Mouse (Mus musculus): ENCODE data around the gene Rrp7a. TPM values are rescaled to one million over a fixed set of nuclear protein-coding genes. Genes with fewer than 3 reads are reported as not detected.
A peak's percentile ranks its signal among the peaks of the same experiment; 100 is the strongest.
"Not testable (repeated sequence)": the region's sequence is repeated elsewhere in the genome, so short reads cannot be mapped to it uniquely, and the experiment has no call there.

Rrp7a gene
- total RNA-seq, 4 experiments from 2014 or later = 100 to 115 (median 102) TPM

DNA sequence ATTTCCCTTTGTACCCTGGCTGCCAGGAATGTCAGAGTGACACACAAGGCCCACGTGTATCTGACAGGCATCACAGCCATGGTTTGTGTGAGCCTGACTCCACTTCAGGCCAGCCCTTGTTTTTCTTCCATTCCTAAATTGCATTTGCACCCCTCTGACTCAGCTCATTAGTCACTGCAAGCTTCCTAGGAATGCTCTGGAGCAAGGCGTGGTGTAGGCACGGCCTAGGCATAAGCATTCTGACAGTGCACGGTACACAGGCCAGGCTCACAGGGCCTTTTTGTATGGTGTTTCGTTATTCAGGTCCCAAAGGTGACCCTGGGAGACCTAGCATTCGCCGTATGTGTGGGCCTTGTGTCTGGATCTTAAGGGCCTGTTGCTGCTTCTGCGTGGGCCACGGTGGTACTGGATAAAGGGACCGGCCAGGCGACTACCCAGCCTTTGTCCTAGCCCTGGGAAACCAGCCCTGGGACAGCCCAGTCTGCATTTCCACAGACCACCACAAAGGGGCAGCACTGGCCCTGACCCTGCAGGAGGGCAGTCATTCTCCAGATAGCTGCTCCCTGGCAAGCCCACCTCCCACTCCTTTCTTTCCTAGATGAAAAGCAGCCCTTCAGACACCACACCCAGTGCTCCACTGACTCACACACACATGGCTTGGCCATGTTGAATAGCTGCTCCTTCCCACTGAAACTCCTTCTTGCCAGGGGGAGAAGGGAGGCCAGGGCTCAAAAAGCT, 34.5 kb upstream of the Rrp7a start:
- peak; percentile 58 for DNase-seq

DNA sequence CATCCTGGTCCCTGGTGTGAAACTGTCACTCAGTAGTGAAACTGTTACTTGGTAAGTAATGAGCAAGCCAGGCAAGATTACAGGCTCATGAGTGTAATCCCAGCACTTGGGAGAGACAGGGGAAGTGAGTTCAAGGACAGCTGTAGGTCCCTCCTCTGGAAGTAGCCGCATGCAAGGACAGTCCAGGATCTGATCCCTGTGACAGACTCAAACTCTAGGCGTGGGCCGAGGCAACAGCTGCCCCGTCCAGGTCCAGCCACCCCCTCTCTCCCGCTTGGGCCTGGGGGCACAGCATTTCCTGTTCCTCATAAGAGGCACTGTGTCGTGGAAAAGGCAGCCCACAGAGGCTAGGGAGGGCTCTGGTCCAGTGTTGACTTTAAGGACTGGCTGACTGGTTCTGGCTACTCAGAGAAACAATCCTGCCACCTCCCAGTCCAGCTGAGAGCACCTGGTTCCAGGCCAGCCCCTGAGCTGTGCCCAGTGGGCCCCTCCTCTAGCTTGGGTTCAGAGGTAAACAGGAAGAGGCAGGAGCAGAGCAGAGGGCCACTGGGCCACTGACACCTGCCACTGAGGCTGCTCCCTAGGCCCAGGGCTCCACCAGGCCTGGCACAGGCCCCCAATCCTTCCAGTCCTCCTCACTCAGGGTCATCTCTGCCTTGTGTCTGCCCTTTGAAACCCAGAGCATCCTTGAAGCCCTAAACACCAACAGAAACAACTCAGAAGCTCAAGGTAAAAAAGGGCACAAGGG, 33.2 kb upstream of the Rrp7a start:
- peak; percentile 63 for DNase-seq

DNA sequence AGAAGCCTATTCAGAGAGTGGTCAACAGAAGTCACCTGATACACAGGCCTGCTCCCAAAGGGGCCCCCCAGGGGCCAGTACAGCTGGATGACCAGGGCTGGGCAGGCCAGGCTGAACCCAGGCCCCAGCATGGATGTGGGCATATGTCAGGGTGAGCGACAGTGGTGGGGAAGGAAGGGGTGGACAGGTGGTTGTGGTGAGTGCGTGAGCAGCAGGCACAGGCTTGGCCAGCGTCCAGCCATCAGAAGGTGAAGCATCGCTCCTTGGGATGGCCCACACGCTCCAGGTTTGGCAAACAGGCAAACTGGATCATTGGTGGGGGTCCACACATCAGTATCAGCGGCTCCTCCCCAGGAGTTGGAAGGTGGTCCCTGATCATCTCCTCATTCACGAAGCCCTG, 31.7 kb upstream of the Rrp7a start:
- peak; percentile 17 for DNase-seq

DNA sequence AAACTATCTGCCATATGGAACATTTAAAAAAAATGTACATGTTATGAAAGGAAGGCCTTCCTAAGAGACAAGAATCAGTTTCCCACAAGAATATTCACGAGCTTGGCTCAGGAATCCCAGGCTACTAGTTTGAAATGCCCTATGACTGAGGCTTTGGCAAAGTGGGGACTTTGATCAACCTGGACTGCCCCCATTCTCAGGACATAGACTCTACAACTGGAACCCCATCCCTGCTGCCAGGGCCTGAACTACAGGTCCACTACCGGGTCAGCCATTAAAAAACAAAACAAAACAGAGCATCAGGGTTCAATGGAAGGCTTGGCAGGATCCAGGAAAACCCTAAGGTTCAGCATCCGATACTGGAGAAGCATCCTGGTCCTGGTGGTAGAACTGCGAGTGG, 28.1 kb upstream of the Rrp7a start:
- no peak for DNase-seq

DNA sequence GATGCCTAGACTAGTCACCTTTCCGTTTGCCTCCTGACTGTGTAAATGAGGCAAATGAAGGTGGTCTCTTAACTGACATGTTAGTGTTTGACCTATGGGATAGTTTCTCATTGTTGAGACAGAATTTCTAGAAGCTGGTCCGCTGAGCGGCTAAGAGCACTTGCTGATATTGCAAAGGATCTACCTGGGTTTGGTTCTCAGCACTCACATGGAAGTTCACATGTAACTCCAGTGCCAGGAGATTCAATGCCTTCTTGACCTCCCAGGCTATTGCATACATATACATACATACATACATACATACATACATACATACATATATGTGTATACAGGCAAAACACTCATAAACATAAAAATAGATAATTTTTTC, 27.5 kb upstream of the Rrp7a start:
- DNase-seq = no peak

DNA sequence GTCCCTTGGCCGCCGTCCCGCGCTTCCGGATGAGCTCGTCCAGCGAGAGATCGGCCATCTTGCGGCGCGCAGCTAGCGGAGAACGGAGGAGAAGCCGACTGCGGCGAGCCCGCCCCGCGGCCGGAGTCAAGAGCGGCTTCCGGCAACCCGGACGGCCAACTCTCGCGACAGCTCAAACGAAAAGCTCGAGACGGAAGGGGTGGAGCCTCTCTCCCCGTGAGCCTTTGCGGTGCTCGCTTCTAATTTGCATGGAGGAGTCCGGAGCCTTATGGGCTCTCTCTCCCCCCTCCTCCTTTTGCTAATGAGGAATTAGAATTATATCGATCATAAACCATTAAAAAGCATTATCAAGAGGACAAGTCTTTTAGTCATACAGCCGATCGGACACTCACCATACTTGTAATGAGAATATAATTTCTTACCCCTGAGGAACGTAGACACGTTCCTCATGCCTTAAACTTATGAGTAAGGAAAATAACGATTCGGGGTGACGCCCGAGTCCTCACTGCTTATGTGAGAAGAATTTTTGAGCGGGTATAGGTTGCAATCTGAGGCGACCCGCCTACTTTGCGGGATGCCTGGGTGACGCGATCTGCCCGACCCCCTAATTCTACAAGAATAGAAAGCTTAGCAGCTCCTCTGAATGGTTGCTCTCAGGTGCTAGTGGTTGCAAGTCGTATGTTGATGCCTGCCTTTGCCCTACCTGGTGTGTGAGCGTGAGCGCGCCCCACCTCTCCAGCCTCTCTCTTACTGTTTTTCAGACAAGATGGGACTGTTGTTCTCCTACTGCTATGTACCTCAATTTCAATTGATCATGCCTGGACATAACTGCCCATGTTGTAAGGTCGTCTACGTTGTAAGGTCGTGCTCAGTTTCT, 26.8 kb upstream of the Rrp7a start, which contains the start of gene Poldip3:
Gene Poldip3, minus strand, starts transcription at position 189 of the 877 bp plus-strand sequence.
- DNase-seq = peak; percentile 97

DNA sequence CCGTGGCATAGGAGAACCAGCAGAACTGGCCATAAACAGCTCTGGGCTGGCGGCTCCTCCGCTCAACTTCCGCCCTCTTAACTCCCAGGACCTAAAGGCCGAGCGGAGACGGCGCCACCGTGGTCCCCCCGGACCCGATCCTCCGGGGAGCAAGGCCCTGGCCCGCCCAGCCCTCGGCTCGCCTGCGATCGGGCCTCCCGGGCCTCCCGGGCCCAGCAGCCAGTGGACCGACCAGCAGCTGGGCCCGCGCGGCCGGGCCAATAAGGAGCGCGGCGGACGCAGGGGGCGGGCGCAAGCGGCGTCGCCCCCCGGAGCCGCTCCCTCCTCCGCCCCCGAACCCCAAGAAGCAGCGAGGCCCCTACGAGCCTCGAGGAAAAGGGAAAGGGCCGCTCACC, 26.2 kb upstream of the Rrp7a start:
- DNase-seq = no peak

DNA sequence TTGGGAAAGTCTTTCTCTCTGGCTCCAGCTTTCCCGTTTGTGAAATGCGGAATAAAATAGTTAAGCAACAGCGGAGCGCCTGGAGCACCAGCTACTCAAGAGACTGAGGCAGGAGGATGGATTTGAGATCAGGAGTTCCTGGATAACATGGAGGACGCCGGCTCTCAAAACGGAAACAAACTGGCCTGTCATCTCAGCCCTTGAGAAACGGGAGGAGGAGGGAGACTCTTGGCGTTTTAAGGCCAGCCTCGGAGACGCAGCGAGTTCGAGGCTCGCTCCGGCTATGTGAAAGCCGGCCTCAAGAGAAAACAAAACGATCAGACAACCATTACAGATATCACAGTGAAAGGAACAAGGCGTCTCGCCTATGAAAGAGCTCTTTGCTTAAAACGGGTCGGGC, 25.8 kb upstream of the Rrp7a start:
- DNase-seq = no peak

DNA sequence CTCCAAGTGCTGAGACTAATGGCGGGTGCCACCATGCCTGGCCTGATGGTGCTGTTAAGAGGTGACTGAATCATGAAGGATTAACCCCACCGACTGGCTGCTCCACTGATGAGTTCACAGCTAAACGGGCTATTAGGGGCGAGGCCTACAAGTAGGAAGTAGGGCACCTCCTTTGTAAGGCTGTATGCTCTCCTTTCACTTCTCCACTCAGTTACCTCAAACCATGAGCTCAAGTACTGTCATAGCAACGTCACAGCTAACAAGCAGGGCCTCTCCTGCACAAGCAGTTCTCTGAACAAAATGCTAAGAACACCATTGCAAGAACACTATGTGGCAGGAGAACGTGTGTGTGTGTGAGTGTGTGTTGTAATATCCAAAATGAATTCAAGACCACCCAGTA, 22.9 kb upstream of the Rrp7a start:
- DNase-seq = no peak

DNA sequence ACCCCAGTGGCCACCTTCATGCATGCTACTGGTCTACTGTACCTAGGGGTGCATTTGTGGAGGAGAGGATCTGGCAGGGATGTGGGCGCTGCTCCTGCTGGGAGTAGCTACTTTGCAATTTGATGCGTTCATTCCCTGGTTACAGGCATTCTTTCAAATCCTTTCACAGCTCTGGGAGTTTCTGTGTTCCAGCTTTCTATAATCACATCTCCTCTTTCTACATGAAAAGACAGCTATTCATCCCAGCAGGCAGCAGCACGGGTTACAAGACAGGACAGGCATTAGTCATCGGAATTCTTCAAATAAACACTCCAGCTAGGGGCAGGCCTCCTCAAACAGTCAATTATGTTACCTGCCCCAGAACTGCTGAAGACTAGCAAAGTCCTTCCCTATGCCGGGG, 20.3 kb upstream of the Rrp7a start:
- no peak for DNase-seq

DNA sequence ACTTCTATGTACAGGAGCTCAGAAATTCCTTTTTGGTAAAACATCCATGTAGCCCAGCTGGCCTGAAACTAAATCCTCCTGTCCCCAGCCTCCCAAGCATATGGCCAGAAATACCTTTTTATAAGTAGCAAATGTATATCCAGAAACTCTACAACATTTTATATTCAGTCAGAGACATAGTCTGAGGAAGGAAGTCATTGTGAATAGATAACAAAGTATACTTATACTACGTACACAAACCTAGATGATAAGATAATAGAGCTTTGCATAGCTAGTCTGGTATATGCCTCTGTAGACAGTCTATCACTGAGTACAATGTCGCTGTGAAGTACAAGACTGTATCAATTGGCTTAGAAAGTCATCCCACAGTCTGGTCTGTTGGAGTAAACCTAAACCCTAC, 13.1 kb upstream of the Rrp7a start:
- no peak for DNase-seq

DNA sequence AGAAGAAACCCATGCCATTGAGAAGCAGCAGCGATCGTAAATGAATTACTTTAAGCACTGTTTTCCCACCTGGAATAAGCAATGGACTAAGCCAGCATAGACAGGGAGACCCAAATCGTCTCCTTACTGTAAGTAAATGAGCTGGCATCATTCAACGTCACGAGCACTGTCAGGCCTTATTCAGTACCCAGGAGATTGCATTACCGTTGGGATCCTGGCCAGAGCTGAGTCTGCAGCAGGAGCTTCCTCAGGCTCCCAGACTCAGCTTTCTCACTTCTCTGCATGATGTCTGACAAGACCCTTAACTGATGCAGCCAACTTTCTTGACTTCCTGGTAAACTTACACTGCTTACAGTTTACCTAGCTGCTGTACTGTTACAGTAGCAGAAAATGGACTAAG, 12.1 kb upstream of the Rrp7a start:
- DNase-seq = no peak

DNA sequence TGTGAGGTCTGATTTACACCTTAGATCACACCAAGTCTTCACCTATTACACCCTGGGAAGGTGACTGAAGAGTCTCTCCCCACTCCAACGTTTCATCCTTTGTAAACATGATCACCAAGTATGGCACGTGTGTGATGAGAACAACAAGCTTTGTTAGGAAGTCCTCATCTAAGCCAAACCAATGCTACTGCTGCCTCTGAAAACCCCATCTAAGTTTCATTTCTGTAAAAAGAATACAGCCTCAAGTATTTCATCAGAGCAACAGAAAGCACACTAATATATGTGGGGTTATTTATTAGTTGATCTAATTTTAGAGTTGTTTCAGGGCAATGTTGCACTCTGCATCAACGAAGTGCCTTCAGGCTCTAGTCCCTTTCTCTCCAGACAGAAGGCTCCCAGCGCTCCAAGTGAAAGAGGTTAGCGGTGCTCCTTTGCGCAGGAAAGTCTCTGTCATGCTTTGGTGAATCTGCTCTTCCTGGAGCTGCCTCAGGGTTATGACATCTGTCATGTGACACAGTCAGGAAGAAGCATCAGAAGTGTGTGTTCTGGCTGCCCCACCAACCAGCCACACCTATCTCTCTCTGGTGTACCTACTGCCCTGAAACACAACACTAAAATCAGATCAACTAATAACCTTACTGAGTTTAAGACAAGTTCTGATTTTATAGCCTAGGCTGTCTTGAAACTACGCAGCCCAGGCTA, 7.1 kb upstream of the Rrp7a start:
- DNase-seq = no peak

DNA sequence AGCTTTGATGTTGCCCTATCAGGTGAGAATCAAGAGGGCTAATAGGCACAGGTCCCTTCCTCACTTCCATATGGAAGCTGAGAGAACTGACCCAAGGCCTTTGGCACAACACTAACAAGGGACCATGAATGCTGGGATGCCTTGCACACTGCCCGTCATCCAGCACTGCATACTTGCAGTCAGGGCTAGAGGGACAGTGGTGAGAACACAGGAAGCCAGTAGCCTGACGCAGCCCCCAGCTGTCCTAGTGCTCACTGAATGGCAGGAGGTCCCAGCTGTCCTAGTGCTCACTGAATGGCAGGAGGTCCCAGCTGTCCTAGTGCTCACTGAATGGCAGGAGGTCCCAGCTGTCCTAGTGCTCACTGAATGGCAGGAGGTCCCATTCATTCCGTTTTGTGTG, 4.4 kb upstream of the Rrp7a start:
- not testable (repeated sequence) for DNase-seq

DNA sequence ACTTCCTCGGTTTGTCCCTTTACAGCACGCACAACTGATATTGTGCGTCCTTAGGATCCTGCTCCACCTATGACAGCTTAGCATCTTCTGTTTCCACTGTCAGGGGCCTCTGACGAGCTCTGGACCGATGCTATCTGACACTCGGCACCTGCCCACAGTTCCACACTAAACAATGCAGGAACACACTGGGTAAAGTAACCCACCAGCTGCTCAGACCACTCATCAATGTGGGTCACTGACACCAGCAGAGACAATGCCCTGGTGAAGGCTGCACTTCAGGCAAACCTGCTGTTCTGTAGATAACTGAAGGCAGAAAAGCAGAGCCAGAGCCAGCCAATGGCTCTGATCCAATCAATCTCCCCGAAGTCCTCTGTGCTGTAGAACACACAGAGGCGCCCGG, 4.0 kb upstream of the Rrp7a start:
- DNase-seq = no peak

DNA sequence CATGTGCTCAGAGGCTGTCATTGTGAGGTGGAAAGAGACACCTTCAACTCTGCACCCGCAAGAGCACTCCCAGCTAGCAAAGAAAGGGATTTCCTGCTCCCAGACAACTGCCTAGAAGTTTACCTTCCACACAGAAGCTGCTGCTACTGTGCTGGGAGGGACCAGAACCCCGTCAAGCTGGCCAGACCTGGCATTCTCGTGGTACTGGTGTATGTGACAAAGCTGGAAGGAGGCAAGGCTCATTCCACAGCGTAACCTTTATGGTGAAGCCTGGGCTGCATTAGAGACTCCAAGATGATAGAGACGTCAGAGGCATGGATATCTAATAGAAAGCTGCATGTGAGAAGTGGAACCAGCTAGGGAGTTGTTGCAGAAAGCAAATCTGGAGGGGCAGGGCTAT, 2.0 kb upstream of the Rrp7a start:
- DNase-seq = no peak

DNA sequence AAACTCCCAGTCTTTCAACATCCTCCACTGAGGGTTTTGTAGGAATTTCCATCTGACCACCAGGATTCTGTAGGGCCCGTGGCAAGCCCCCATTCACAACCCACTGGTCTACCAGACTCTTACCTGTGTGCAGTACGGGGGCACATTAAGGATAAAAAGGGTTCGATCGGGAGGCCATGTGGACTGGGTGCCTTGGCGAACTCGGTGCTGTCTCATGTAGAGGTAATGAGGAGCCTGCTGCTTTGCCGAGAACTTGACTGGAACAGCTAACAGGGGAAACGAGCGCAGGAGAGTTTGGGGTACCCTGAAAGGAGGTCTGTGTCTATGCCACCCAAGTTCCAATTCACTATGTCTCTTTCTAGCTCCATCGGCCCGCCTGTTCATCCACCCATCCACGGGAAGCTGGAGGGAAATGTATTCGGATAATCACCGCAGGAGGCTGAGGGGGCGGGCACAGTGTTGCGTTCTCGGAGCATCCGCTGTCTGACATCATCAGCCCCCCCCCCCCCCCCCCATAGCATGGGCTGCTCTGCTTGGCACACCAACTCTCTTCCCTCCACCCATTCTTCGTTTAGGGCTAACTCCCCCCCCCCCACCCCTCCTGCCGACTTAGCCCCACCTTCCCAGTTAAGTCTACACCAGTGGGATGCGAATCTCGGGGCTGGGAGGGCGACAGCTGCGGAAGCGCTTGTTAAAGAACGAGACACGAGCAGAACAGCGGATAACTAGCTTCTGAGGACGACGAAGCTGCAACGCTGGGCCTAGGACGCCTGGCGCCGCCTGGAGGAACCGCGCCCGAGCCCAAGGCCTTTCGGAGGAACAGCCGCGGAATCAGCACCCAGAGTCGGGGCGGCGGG, 664 bp downstream of the Rrp7a start:
- DNase-seq = no peak

DNA sequence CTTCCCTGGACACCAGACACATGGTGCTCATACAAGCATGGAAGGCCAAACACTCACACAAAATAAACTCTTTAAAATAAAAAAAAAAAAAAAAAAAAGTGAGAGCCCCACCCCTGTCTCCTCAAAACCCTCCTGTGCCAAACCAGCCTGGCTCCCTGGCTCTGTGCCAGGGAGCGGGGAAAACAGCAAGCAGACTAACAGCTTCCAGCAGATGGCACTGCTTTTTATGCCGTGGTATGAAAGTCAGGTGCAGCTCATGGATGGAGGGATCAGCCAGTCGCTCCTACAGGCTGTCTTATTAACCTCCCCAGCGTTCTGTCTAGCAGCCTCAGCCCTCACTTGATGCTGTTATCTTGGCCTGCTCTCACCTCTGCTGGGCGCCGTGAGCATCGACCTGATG, 4.2 kb downstream of the Rrp7a start:
- DNase-seq = no peak

DNA sequence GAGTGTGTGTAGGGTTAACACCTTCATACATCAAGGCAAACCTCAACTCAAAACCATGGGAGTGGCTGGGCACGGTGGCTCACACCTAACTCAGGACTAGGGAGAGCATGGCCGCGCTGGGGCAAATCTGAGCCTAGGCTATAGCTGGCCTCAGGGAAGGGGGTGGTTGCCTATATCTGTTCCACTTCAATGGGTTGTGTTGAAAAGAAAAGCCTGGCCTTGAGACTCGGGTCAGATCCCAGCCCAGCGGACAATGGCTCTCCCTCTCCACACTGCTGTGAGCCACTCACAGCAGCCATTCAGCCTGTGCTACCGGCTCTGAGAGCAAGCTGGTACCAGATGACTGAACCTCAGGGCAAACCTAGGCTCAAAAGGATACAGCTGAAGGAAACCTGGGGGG, 7.5 kb downstream of the Rrp7a start:
- DNase-seq = no peak

DNA sequence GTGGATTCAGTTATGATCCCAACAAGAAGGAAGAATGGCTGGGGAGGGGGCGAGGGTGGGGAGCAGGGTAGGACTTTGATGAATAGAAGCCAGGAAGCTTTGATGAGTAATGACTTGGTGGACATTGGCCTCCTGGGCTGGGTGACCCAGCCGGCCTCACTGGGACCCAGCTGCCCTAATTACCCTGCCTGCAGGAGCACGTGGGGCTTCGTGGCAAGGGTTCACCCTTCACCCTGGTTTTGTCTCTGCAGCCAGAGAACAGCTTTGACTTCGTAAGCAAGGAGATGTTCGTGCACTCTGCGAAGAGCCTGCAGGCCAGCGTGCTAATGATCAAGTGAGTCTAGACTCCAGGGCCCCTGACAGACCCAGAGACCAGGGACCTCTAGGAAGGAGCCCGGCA, 8.5 kb downstream of the Rrp7a start:
- DNase-seq = no peak

DNA sequence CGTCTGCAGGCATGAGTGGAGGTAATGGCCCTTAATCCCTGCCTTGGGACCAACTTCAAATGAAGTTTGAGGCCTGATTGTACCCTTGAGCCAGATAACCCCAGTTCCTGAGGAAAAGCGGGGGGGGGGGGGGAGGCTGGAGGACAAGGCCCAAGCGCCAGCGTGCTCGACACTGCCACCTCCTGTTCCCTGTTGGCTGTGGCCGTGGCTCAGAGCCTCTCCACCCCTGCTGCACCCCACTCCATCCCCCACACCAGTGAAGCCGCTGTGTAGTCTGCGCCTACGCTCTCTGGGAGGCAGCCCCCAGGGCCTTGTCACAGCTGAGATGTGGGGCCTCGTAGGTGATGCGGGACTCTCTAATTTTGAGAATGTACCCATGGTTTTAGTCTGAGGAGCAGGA, 9.7 kb downstream of the Rrp7a start:
- peak; percentile 69 for DNase-seq

DNA sequence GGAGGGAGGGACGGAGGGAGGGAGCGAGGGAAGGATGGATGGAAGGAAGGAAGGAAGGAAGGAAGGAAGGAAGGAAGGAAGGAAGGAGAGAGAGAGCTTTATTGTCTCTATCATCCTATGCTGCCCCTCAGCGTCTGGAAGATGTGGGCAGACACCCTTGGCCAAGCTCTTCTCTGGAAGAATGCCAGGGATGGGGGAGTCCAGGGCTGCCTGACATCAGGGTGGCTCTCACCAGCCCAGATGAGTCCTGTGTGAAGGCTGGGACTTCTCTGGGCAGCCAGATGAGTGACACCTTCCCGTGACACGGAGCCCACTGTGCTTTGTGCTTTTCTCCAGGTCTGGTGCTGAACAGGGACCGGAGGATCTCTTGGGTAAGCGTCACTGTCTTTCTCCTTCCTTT, 10.7 kb downstream of the Rrp7a start:
- DNase-seq = no peak

Data from adrenal gland, adult 8-10 months (tissue).